Mouse (Mus musculus) heart, postnatal 0 days (tissue): ENCODE results near the gene Slc43a2. TPM values are rescaled to one million over a fixed set of nuclear protein-coding genes. Genes with fewer than 3 reads are reported as not detected.

Experiments
- ATAC-seq: fragments of 200-750 bp; cut with Nextera tagmentation; 2 replicates; pipeline ENCODE4 v1.8.0; 2017; ENCODE audit warnings: low read depth, moderate number of reproducible peaks, moderate library complexity; ENCODE audit not compliant: insufficient read depth
- DNase-seq: peaks from one replicate; pipeline ENCODE4 v3.0.0-alpha.2; 2016; ENCODE audit warnings: low spot score
- H3K27ac ChIP-seq: fragments of 300-500 bp; sonication (generic); 2 replicates; pipeline ENCODE4 v1.5.1; 2014; ENCODE audit warnings: low read depth, mild to moderate bottlenecking
- H3K27me3 ChIP-seq: fragments of 300-500 bp; sonication (generic); 2 replicates; pipeline ENCODE4 v1.6.1; 2014; ENCODE audit warnings: low read length, mixed read lengths; ENCODE audit not compliant: control insufficient read depth, insufficient read depth
- H3K36me3 ChIP-seq: fragments of 300-500 bp; sonication (generic); replicated peaks from 2 replicates; pipeline ENCODE4 v1.6.1; 2014; ENCODE audit warnings: low read length, mixed read lengths; ENCODE audit not compliant: control insufficient read depth, insufficient read depth
- H3K4me1 ChIP-seq: fragments of 300-500 bp; sonication (generic); 2 replicates; pipeline ENCODE4 v1.6.1; 2014; ENCODE audit warnings: antibody characterized with exemption; ENCODE audit not compliant: control insufficient read depth, insufficient read depth
- H3K4me2 ChIP-seq: fragments of 300-500 bp; sonication (generic); 2 replicates; pipeline ENCODE4 v1.6.1; 2014; ENCODE audit warnings: low read depth, mild to moderate bottlenecking, low read length, moderate library complexity
- H3K4me3 ChIP-seq: fragments of 300-500 bp; sonication (generic); 2 replicates; pipeline ENCODE4 v1.5.1; 2014; ENCODE audit warnings: low read depth, low read length
- H3K9ac ChIP-seq: fragments of 300-500 bp; sonication (generic); replicated peaks from 2 replicates; pipeline ENCODE4 v1.6.1; 2014; ENCODE audit warnings: low read depth, low read length, mixed read lengths
- H3K9me3 ChIP-seq: fragments of 300-500 bp; sonication (generic); replicated peaks from 2 replicates; pipeline ENCODE4 v1.6.1; 2016; ENCODE audit warnings: low read length; ENCODE audit not compliant: control insufficient read depth
- CTCF ChIP-seq: IDR thresholded peaks from 2 replicates; pipeline ENCODE4 v1.5.1; 2016; ENCODE audit warnings: antibody characterized with exemption, control low read depth, low read depth
- EP300 ChIP-seq: IDR thresholded peaks from 2 replicates; pipeline ENCODE4 v1.6.1; 2016; ENCODE audit warnings: antibody characterized with exemption, low read depth
- WGBS: fragments of 180-500 bp; shearing (Covaris S2); extraction: QIAGEN DNeasy Blood & Tissue Kit; methylation state at CpG from one replicate; pipeline ENCODE4 v1.1.7; 2014; 5-methylcytosine and 5-hydroxymethylcytosine counted together
- polyA plus RNA-seq: library from polyadenylated mRNA; unstranded; fragments of >200 nt; fragmentation: Nextera tagmentation; extraction: Ambion mirVana; gene quantifications from 2 replicates; pipeline ENCODE4 v1.2.1, GENCODE M21; 2015
- total RNA-seq: library from RNA; depleted of rRNA; stranded (reverse); fragments of >200 nt; gene quantifications from 2 replicates; pipeline ENCODE4 v1.2.3, GENCODE M21; 2014; ENCODE audit warnings: low replicate concordance

Gene Slc43a2
- total and polyA plus RNA-seq, 2 experiments from 2014 or later, result 3.6 to 4.8 TPM

GRCm38 (mm10) chr11:75563851-75564548, 32.5 kb downstream of the Slc43a2 start:
- H3K4me3 ChIP-seq, result no peak overlapping the region
- ATAC-seq, result peak; percentile 42

GRCm38 (mm10) chr11:75565849-75566248, 34.4 kb downstream of the Slc43a2 start:
- peaks cover 21% of the 10 kb centered on the region for H3K4me1 ChIP-seq
- no peaks in the 10 kb centered on the region for H3K9me3 ChIP-seq
- 0 out of 2 replicates have a peak overlapping the region, but pooled peaks have one; percentile 1 for H3K27ac ChIP-seq
- no peak overlapping the region for H3K9ac ChIP-seq
- TF ChIP-seq CTCF (no peak), EP300 (no peak)
- DNase-seq, result no peak
- H3K4me3 ChIP-seq, result no peak overlapping the region
- ATAC-seq, result no peak
- H3K36me3 ChIP-seq, result no peaks in the 10 kb centered on the region
- H3K27me3 ChIP-seq, result peaks cover 5% of the 10 kb centered on the region; the same call in 1 of the 2 replicates
- WGBS, result 51% methylated on average over 2 of the region's 2 CpGs
- H3K4me2 ChIP-seq, result no peak overlapping the region

More at GRCm38 (mm10) chr11:75563851-75564548, 32.5 kb downstream of the Slc43a2 start:
- Histone ChIP-seq H3K9ac (no peak overlapping the region; the same call in 1 of the 2 replicates), H3K9me3 (no peaks in the 10 kb centered on the region), H3K36me3 (no peaks in the 10 kb centered on the region), H3K4me1 (peaks cover 21% of the 10 kb centered on the region), H3K4me2 (no peak overlapping the region), H3K27me3 (no peaks in the 10 kb centered on the region), H3K27ac (peak overlapping the region; percentile 70)
- no peak for TF ChIP-seq EP300
- TF ChIP-seq CTCF, result no peak
- no peak for DNase-seq
- 16% methylated on average over 18 of the region's 18 CpGs for WGBS

- no peak for TF ChIP-seq EP300
- no peak for TF ChIP-seq CTCF
- Histone ChIP-seq H3K9ac (no peak overlapping the region), H3K27ac (no peak overlapping the region), H3K36me3 (no peaks in the 10 kb centered on the region), H3K4me2 (no peak overlapping the region), H3K4me1 (peaks cover 21% of the 10 kb centered on the region), H3K4me3 (no peak overlapping the region), H3K9me3 (no peaks in the 10 kb centered on the region), H3K27me3 (peaks cover 6% of the 10 kb centered on the region; the same call in 1 of the 2 replicates)
- WGBS, result 52% methylated on average over 13 of the region's 13 CpGs
- DNase-seq (peak; percentile 72), ATAC-seq (peak; percentile 45)
Observed at GRCm38 (mm10) chr11:75566276-75567196, 35.0 kb downstream of the Slc43a2 start.

- WGBS, result 36% methylated on average over 9 of the region's 9 CpGs
- TF ChIP-seq EP300 (no peak), CTCF (no peak)
- Histone ChIP-seq H3K27me3 (peaks cover 6% of the 10 kb centered on the region; the same call in 1 of the 2 replicates), H3K4me2 (no peak overlapping the region), H3K36me3 (no peaks in the 10 kb centered on the region), H3K9me3 (no peaks in the 10 kb centered on the region), H3K9ac (no peak overlapping the region), H3K27ac (no peak overlapping the region), H3K4me3 (no peak overlapping the region), H3K4me1 (peaks cover 21% of the 10 kb centered on the region)
- DNase-seq (no peak), ATAC-seq (no peak)
Observed at GRCm38 (mm10) chr11:75567346-75568114, 36.0 kb downstream of the Slc43a2 start.

- Histone ChIP-seq H3K36me3 (no peaks in the 10 kb centered on the region), H3K9me3 (no peaks in the 10 kb centered on the region), H3K27me3 (peaks cover 6% of the 10 kb centered on the region; the same call in 1 of the 2 replicates), H3K9ac (no peak overlapping the region), H3K4me3 (no peak overlapping the region), H3K27ac (no peak overlapping the region), H3K4me2 (no peak overlapping the region), H3K4me1 (peaks cover 27% of the 10 kb centered on the region)
- no peak for ATAC-seq
- no peak for DNase-seq
- WGBS, result 77% methylated on average over 6 of the region's 6 CpGs
- no peak for TF ChIP-seq CTCF
- TF ChIP-seq EP300, result no peak
Observed at GRCm38 (mm10) chr11:75568115-75568511, 36.6 kb downstream of the Slc43a2 start.
